Mouse (Mus musculus) MEL (cell line): ENCODE data around the gene Celf2.

Experiments
- CTCF ChIP-seq, 3 experiments: IDR thresholded peaks in 2 of 3; conservative IDR thresholded peaks in 1 of 3; 2 replicates each; pipeline ENCODE4 v1.5.1; 2011 to 2012; ENCODE audit warnings: low read length in 3 of 3, low read depth in 2 of 3, mild to moderate bottlenecking in 2 of 3, improper control_type of control experiment in 1 of 3, inconsistent platforms in 1 of 3, mixed read lengths in 1 of 3, moderate library complexity in 1 of 3; ENCODE audit not compliant: control insufficient read depth in 1 of 3, insufficient read depth in 1 of 3, poor library complexity in 1 of 3, severe bottlenecking in 1 of 3
- MAFK ChIP-seq: IDR thresholded peaks from 2 replicates; pipeline ENCODE4 v1.6.1; 2011; ENCODE audit warnings: low read depth, mild to moderate bottlenecking, low read length, improper control_type of control experiment, borderline replicate concordance
- MAX ChIP-seq: IDR thresholded peaks from 2 replicates; pipeline ENCODE4 v1.6.1; 2011; ENCODE audit warnings: low read length, improper control_type of control experiment
- MEF2A ChIP-seq: IDR thresholded peaks from 2 replicates; pipeline ENCODE4 v1.6.1; 2014; ENCODE audit warnings: low read depth, mild to moderate bottlenecking, inconsistent platforms, low read length, improper control_type of control experiment; ENCODE audit not compliant: poor library complexity, insufficient replicate concordance, severe bottlenecking; ENCODE audit errors: extremely low read depth
- MXI1 ChIP-seq: IDR thresholded peaks from 2 replicates; pipeline ENCODE4 v1.6.1; 2011; ENCODE audit warnings: mild to moderate bottlenecking, low read depth, low read length, improper control_type of control experiment
- MYB ChIP-seq: IDR thresholded peaks from 2 replicates; pipeline ENCODE4 v1.6.1; 2011; ENCODE audit warnings: mild to moderate bottlenecking, low read depth, low read length, improper control_type of control experiment
- POLR2A ChIP-seq, 2 experiments: IDR thresholded peaks; 2 replicates each; pipeline ENCODE4 v1.6.1; 2011 to 2012; ENCODE audit warnings: low read length in 2 of 2, mild to moderate bottlenecking in 2 of 2, control low read depth in 1 of 2, improper control_type of control experiment in 1 of 2, low read depth in 1 of 2, moderate library complexity in 1 of 2; ENCODE audit not compliant: control insufficient read depth in 1 of 2, insufficient read depth in 1 of 2, poor library complexity in 1 of 2
- POLR2AphosphoS2 ChIP-seq: IDR thresholded peaks from 2 replicates; pipeline ENCODE4 v1.6.1; 2011; ENCODE audit warnings: low read length, improper control_type of control experiment
- RCOR1 ChIP-seq: IDR thresholded peaks from 2 replicates; pipeline ENCODE4 v1.6.1; 2012; ENCODE audit warnings: low read depth, mild to moderate bottlenecking, inconsistent platforms, low read length, improper control_type of control experiment
- USF2 ChIP-seq, 2 experiments: IDR thresholded peaks; 2 replicates each; pipeline ENCODE4 v1.6.1; 2011 to 2012; ENCODE audit warnings: improper control_type of control experiment in 2 of 2, low read length in 2 of 2, borderline replicate concordance in 1 of 2, inconsistent platforms in 1 of 2, low read depth in 1 of 2, mild to moderate bottlenecking in 1 of 2; ENCODE audit not compliant: insufficient read depth in 1 of 2
- ZC3H11A ChIP-seq: IDR thresholded peaks from 2 replicates; pipeline ENCODE4 v1.6.1; 2012; ENCODE audit warnings: low read depth, mild to moderate bottlenecking, inconsistent platforms, low read length, improper control_type of control experiment

- TF ChIP-seq POLR2AphosphoS2 (no peak), CTCF (IDR thresholded peaks at IDR 0.05 in 2 of 3, conservative IDR thresholded peaks at IDR 0.05 in 1 of 3; ENCODE audit: control insufficient read depth in 1 of 3, insufficient read depth in 1 of 3, low read depth in 2 of 3, low read length in 3 of 3, poor library complexity in 1 of 3, severe bottlenecking in 1 of 3) (no peak), ZC3H11A (no peak), RCOR1 (no peak), USF2 (IDR thresholded peaks at IDR 0.05; ENCODE audit: borderline replicate concordance in 1 of 2, insufficient read depth in 1 of 2, low read depth in 1 of 2, low read length in 2 of 2) (no peak), POLR2A (IDR thresholded peaks at IDR 0.05; ENCODE audit: control insufficient read depth in 1 of 2, insufficient read depth in 1 of 2, low read depth in 1 of 2, low read length in 2 of 2, poor library complexity in 1 of 2) (no peak), MAX (no peak), MEF2A (no peak), MXI1 (no peak), MYB (no peak), MAFK (no peak)
Measured at GRCm38 (mm10) chr2:7082376-7083025, 426.9 kb downstream of the Celf2 start.
